Mouse (Mus musculus) cerebellum, adult 2 months (tissue): Measurements from ENCODE around the gene Sat2.

Source experiments
- CTCF ChIP-seq: fragments of 200-500 bp; IDR thresholded peaks from 2 replicates; pipeline ENCODE4 v1.5.1; 2011; ENCODE audit warnings: low read depth, mild to moderate bottlenecking, control low read depth, low read length, moderate library complexity, borderline replicate concordance; ENCODE audit not compliant: insufficient read depth
- POLR2A ChIP-seq: fragments of 200-500 bp; IDR thresholded peaks from 2 replicates; pipeline ENCODE4 v1.6.1; 2011; ENCODE audit warnings: low read length, control low read depth, borderline replicate concordance; ENCODE audit not compliant: insufficient read depth

DNA sequence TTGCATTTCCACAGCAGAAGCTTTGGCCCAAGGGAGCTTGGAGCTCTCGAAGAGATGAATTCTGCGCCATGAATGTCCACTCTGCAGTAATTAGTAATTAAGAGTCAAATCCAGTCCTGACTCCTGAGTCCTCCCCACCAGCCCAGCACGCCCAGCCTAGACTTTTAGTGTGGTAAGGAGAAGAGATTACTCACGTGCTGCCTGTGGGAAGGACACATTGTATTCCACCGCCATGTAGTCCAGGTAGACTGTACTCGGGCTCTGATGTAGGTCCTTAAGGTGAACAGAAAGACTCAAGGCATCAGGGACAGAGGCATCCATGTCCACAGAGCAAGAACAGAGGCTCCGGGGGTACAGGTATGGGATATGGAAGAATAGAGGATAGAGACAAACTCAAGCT lies 43.0 kb downstream of the Sat2 start:
- no peak for TF ChIP-seq CTCF
- no peak for TF ChIP-seq POLR2A
